Mouse (Mus musculus): ENCODE measurements around the gene Atoh8.
A peak's percentile ranks its signal among the peaks of the same experiment; 100 is the strongest.

Atoh8 gene

DNA sequence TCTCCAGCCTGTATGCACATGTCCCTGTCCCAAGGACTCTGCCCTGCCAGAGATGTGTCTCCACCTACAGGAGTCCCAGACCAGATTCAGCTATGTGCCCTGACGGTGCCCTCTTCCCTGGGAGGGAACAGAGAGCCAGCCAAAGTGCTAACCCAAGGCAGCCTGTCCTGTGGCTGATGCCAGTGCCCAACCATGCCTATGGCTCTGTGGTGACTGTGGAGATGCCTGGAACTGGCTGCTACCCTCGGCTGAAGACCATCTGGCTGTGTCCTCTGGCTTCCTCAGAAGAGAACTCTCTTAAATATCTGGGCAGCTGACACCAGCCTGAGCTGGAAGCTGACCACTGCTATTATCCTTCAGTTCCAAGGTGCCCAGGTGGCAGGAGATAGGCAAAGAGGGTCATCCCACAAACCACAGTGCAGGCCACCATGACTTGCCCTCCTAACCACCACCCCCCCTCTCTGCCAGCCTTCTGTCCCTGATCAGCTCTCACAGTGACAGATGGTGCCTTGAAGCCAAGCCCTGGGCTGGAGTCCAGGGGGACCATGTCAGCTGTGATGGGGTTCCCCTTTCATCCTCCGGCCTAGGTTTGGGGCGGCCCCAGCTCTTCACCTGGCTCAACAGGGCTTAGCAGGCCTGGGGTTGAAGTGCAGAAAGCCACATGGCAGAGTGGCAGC is 18.7 kb upstream of the Atoh8 start:
- DNase-seq, result no peak

GRCm38 (mm10) chr6:72253168-72253567 is 17.8 kb upstream of the Atoh8 start:
- no peak for DNase-seq

DNA sequence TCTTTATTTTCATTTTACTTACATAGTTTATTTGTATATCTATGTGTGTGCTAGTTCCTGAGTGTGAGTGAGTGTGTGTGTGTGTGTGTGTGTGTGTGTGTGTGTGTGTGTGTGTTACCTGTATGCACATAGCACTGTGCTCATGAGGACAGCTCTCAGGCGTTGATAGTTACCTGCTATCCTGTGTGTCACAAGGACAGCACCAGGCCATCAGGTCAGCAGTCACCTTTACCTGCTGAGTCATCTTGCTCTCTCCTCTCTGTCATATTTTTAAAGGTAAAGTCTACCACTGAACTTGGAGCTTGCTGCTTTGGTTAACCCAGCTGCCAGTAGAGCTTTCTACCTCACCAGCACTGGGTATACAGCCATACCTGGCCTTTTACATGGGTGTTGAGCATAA is 17.1 kb upstream of the Atoh8 start:
- DNase-seq, result no peak

DNA sequence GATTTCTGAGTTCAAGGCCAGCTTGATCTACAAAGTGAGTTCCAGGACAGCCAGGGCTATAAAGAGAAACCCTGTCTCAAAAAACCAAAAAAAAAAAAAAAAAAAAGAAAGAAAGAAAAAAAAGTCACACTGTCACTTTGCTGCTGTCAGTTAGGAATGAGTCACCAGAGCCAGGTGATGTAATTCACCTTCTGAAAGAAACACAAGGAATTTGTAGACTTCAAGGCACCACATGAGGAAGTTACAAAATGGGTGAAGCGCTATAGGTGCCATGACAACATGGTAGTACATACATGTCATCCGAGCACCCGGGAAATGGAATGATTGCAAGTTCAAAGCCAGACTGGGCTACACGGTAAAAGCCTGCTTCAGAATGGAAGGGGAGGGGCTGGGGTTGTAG is 14.6 kb upstream of the Atoh8 start:
- no peak for DNase-seq

DNA sequence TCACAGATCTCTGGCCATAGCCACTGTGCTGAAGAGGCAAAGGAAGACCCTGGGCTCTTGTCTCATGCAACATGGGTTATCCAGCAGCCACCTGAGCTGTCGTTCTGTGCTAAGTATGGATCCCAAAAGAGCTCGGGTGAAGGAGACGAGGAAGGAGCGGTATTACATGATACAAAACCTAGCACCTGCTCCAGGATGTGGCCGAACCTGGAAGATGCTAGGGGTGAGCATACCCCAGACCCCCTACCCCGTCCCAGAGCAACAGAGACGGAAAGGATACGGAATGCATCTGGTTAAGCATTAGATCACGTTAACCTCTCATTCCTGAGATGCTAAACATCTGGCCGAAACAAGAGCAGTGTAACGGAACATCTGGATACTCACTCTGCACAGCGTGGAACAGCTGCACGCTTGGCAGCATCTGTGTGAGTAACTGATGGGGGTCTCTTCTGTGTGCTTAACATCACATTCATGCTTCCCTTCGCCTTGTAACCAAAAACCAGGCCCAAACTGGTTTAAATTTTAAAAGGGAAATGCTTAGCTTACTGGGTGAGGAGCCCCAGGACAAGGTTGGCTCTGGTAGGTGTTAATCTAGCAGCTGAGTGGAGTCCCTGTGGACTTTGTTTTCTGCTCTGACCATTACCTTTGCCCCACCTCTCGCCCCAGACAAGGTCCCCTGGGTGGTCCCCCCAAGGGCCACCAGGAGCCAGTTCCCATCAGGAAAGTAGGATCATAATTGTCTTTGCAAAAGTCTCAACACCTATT is 13.0 kb upstream of the Atoh8 start:
- no peak for DNase-seq

DNA sequence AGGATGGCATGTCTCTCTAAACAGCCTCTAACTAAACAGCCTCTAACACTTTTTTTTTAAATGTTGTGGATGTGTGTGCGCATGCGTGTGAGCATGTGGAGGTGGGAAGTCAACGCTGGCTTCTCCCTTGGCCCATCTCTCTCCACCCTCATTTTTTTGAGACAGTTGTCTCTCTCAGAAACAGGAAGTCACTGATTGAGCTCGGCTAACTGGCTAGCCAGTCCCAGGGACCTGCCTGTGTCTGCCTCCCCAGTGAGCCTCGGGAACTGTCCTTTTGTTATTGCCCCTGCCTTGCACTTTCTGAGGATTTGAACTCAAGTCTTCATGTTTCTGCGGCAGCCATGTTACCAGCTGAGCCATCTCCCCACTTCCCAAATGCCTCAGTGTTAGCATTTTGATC is 10.9 kb upstream of the Atoh8 start:
- DNase-seq, result no peak

DNA sequence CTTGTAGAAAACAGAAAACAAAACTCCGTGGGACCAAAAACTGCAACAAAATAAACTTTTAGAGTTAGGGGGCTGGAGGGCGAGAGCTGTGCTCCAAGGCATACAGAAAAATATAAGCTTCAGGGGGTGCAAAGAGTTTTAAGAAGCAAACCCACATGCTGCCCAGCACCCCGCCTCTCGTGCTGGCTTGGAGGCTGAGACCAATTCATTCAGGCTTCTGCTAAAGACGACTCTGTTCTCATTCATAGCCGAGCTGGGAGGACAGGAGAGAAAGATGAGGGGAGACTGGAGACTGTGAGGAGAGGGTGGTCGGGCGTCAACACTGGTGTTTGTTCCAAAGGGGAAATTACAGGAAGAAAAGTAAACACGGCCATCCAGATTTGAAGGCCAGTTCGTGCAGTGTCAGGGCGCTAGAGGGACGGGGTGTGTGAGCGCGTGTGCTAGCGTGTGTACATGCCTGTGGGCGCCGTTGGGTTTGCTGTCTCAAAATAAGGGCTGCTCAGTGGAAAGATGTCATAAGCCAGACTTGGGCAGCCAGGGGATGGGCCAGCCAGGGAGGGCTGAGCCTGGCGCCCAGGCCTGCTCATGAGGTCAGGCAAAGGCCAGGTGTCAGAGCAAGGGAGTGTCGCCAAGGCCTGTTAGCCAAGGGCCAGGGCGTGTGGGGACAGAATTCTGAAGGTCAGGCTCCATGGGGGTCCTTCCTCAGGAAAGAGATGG is 9.3 kb upstream of the Atoh8 start:
- DNase-seq, result no peak

- no peak for DNase-seq
Measured at GRCm38 (mm10) chr6:72244144-72244549, 8.8 kb upstream of the Atoh8 start.

DNA sequence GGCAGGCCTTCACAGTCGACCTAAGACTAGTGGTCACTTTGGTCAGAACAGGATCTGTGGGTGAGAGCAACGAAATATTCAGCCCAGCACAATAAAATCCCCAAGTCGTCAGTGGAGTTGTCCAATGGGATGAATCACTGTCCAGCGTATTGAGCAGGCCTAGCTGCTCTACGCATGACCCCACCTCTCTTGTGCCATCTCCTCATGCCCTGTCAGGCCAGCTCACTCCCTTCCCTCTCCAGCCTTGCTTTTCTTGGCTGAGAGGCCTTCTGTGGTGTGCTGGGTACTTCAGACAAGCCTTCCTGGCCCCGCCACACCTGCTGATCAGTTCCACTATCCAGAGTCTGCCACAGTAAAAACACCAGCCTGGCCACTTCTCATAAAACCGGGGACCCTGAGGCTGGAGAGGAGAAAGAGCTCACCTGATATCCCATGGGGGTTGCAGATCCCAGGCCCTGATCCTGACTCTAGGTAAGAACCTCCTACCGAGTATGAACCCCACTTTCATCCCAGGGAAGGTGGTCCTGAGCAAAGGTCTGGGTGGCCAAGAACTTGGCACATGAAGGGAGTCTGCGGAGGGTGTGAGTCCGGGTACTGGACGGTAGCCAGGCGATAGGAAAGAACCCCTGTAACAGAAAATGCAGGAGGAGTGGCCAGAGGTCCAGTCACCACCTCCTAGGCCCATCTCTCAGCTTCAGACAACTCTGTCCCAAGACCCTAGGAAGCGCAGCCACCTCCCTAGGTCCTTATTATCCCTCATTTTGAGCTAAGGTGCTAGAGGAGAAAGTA is 7.3 kb upstream of the Atoh8 start:
- DNase-seq, result no peak

- DNase-seq, result no peak
Measured at GRCm38 (mm10) chr6:72241843-72242154, 6.4 kb upstream of the Atoh8 start.

- no peak for DNase-seq
Measured at GRCm38 (mm10) chr6:72241133-72241842, 5.9 kb upstream of the Atoh8 start.

- no peak for DNase-seq
Measured at GRCm38 (mm10) chr6:72240042-72240441, 4.7 kb upstream of the Atoh8 start.

DNA sequence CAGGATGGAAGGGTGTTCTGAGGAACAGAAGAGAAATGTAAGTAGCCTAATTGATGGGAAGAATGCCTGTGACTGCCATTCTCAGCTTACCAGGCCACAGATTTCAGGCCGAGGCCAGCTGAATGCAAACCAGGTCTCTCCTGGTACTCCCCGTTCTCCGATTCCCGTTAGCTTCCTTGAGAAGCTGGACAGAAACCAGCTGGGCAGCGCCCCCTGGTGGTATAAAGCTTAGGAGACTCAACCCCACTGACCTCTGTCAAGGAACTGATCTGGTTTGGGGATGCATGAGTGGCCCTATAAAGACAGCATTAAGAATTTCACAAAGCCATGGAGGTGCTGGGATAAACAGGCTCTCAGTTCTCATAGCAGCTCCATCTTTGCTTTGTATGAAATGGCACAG is 1.7 kb upstream of the Atoh8 start:
- DNase-seq, result peak; percentile 90

DNA sequence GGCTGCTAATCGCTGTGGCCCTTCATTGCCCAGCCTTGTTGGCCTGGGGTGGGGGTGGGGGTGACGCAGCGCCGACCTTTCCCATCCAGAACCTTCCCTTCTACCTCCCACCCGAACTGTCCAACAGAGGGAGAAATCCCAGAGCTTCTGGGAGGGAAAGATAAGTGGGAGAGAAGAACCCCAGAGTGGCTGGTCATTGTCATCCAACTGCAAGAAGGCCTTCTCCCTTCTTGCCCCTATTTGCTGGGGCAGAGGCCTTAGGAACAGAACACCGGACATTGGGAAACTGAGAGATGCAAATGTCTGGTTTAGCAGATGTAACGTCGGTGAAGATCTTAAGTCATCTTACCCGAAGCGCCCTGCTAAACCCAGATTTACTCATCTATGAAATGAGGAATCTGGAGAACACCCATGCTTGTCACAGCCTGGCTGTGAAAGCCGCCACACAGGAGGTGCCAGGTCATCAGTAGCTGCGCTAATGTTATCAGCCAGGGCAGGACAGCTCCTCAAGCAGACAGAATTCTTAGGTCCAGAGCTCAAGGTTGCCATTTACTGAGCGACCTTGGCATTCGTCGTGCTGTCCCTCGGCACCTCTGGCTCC is 530 bp upstream of the Atoh8 start:
- DNase-seq, result no peak

DNA sequence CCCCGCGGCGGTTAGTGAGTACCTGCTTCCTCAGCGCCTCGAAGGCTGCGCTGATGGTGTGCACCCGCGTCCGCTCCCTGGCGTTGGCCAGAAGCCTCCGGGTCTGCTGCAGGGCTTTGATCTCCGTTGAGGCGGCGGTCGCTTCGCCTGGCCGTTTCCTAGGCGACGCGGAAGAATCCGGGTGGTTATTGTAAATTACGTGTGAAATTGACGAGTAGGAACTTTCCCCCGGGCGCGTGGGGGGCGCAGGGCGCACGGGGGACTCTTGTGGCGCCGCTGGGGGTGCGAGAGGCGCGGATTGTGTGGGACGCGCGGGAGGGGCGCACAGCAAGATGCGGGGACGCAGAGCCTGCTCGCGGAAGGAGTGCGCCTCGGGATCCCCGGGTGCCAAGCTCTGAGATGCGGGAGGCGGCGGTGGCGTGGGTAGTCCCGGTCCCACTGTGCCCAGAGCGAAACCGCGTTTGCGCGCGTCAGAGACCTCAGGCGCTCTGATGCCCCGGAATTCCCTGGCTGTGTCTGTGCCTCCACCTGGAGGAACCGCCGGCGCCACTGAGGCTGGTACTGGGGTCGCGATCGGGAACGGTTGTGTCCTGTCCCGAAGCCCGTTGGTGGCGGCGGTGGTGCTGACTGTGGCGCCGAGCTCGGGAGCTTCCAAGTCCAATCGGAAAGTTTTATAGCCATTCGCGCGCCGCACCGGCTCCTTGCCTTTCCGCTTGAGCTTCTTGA is 842 bp downstream of the Atoh8 start:
- peak; percentile 48 for DNase-seq

DNA sequence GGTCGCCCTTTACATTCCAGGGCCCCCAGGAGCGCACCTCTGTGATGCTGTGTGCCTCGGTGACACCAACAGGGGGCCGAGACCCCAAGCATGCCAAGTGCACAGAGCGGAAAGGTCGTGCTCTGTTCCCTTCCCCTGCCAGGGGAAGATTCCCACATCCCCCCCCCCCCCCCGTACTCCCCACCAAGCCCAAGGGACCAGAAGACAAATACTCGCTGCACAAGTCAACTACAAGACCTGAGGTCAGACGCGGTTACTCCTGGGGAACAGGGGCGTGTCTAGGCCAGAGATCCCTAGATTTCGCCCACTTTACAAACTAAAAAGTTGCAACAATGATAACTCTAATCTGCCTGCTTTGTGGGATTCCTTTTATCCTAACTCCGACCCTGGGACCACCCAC is 1.4 kb downstream of the Atoh8 start:
- DNase-seq, result no peak

DNA sequence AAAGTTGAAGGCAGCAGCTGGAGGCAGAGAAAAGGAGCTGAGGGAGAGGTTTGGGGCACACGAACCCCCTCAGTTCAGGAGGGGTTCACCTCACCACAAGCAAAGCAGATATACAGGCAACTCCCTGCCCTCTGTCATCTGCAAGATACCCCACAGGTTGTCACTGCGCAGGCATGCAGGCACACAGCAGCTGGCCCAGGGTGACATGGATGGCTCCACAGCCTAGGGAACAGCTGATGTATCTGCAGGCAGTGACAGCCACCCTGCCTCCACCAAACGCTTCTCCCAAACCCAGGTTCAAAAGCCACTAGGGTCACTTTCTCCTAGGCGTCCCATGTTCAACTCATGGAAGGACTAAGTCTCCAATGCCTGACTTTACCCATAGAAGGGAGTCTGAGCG is 2.5 kb downstream of the Atoh8 start:
- DNase-seq, result no peak

- no peak for DNase-seq
Measured at GRCm38 (mm10) chr6:72232411-72232810, 3.0 kb downstream of the Atoh8 start.

DNA sequence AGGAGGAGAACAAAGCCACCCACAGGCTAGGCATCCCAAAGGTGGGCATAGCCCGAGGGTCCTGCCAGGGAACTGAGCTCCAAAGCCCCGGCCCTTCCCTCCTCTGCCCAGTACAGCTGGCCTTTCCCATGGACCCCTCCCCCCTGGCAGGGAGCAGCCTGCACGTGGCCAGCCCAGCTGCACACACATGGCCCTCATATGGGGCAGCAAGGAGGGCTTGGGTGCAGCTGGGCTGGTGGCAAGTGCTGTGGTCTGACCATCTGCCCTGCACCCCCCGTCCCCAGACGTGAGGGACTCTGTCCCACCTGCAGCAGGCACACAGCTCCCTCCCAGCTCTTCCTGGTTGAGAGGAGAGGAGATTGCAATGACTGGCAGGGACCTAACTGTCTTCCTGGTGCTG is 4.5 kb downstream of the Atoh8 start:
- no peak for DNase-seq

DNA sequence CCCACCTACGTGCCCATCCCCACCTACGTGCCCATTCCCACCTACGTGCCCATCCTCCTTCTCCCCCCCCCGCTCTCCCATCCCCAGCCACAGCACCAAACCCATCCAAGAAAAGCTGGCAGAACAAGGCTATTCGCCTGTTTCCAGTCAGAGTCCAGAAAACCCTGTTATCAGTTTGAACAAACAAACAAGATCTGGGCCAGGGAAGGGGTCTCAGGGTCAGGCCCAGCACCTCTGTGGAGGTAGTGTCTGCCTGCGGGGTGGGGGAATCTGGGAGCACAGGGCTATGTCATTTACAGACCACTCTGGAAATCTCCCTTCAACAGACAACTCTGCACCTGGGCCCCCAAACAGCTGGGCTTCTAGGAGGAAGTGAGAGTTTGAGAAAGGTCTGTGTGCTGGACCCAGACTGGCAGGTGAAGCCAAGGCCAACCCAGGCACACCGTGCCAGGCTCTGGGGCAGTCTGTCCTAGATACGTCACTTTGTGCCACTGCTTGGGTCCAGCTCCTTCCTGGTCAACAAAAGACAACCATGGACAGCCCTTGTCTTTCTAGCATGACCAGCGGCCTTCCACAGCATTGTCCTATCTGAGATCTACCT is 7.6 kb downstream of the Atoh8 start:
- no peak for DNase-seq

- DNase-seq, result no peak
Measured at GRCm38 (mm10) chr6:72227011-72227410, 8.4 kb downstream of the Atoh8 start.

All from thymus, postnatal 4 days (tissue).